ENCODE assay signal across 15 mouse cellular contexts in the genomic region with DNA sequence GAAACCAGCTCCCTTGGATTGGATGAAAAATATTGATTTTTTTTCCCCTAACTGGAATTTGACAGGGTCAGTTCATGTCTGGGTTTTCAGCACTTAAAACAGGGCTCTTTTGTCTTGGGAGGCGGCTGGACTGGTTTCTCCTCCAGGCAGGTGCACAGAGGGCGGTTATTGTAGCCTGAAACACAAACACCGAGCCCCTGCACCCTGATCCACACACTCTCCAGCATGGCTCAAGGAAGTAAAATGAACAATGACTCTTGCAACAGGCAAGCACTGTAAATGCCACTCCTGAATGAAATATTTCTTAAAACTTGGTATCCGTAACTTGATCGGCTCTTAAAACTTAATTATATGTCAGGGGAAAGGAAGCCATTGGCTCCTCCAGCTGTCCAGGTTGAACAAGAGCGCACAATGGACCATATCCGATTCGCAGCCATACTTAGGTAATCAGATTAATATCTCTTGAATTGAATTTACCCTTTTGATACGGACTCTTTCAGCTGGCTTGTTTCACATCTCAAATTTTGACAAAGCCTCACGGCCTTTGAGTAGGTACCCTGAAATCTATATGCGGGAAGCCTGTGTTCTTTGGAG.
A peak's percentile ranks its signal among the peaks of the same experiment; 100 is the strongest.
DNase-seq lines count a peak whose midpoint lies in the region; ATAC-seq and TF ChIP-seq lines count a peak whose summit lies in the region.
"Had no signal": no experiment of that assay in that cellular context is flagged by ENCODE, and none has a peak within 500 bp of the region (broad histone marks: within the 10 kb centered on the region; RNA-seq: fewer than 3 reads in every experiment).

No protein-coding gene starts in this region.

- no peak for TF ChIP-seq CTCF in lung, adult 2 months (IDR thresholded peaks at IDR 0.05; ENCODE audit: insufficient read depth, low read length)

- H3K27ac ChIP-seq in heart, embryonic 16.5 days (ENCODE audit: low read length) = peak overlapping the region; percentile 82
- peak overlapping the region; percentile 97 for H3K27ac ChIP-seq in lung, embryonic 15.5 days
- peak overlapping the region; percentile 66 for H3K27ac ChIP-seq in intestine, embryonic 15.5 days
- H3K27ac ChIP-seq in stomach, embryonic 16.5 days (ENCODE audit: low read length) = peak overlapping the region; percentile 94
- H3K27ac ChIP-seq: hindbrain, embryonic 15.5 days; macrophage had no signal

- H3K36me3 ChIP-seq in heart, embryonic 16.5 days (ENCODE audit: control insufficient read depth, insufficient read depth) = no peaks in the 10 kb centered on the region
- no peaks in the 10 kb centered on the region for H3K36me3 ChIP-seq in lung, embryonic 15.5 days
- H3K36me3 ChIP-seq in intestine, embryonic 15.5 days = no peaks in the 10 kb centered on the region
- H3K36me3 ChIP-seq in stomach, embryonic 16.5 days (ENCODE audit: control insufficient read depth, insufficient read depth, low read length) = no peaks in the 10 kb centered on the region
- H3K36me3 ChIP-seq: hindbrain, embryonic 15.5 days had no signal

- no peaks in the 10 kb centered on the region for H3K27me3 ChIP-seq in heart, embryonic 16.5 days (ENCODE audit: control insufficient read depth, insufficient read depth, low read length)
- H3K27me3 ChIP-seq in lung, embryonic 15.5 days = no peaks in the 10 kb centered on the region
- H3K27me3 ChIP-seq in intestine, embryonic 15.5 days (replicated peaks) = no peaks in the 10 kb centered on the region
- no peaks in the 10 kb centered on the region for H3K27me3 ChIP-seq in stomach, embryonic 16.5 days (ENCODE audit: control insufficient read depth, insufficient read depth, low read length)
- H3K27me3 ChIP-seq: hindbrain, embryonic 15.5 days had no signal

- no peak for TF ChIP-seq POLR2A in lung, adult 2 months (IDR thresholded peaks at IDR 0.05; ENCODE audit: borderline replicate concordance, extremely low read depth, low read depth, low read length)

- intact Hi-C loops in heart, postnatal 25 days (cut with DNase I) = loop anchor here (5.0 kb wide), 1 partner anchor 437 kb away; a partner anchor contains a TSS

- WGBS in heart, embryonic 16.5 days = 76% methylated on average over 11 of the region's 11 CpGs
- 52% methylated on average over 11 of the region's 11 CpGs for WGBS in lung, embryonic 15.5 days
- 59% methylated on average over 11 of the region's 11 CpGs for WGBS in lung, adult 2 months
- WGBS in intestine, embryonic 15.5 days = 53% methylated on average over 11 of the region's 11 CpGs
- 35% methylated on average over 11 of the region's 11 CpGs for WGBS in stomach, embryonic 16.5 days

- H3K4me1 ChIP-seq in heart, embryonic 16.5 days (ENCODE audit: control insufficient read depth, insufficient read depth, low read length) = peaks cover 25% of the 10 kb centered on the region
- peaks cover 43% of the 10 kb centered on the region for H3K4me1 ChIP-seq in lung, embryonic 15.5 days
- H3K4me1 ChIP-seq in lung, adult 2 months (ENCODE audit: control insufficient read depth, insufficient read depth, low read length) = peaks cover 17% of the 10 kb centered on the region
- H3K4me1 ChIP-seq in intestine, embryonic 15.5 days (replicated peaks) = peaks cover 23% of the 10 kb centered on the region
- H3K4me1 ChIP-seq in stomach, embryonic 16.5 days (ENCODE audit: control insufficient read depth, insufficient read depth, low read length) = peaks cover 39% of the 10 kb centered on the region

- H3K4me2 ChIP-seq in heart, embryonic 16.5 days (ENCODE audit: low read depth, low read length) = no peak overlapping the region
- peak overlapping the region; percentile 38 for H3K4me2 ChIP-seq in lung, embryonic 15.5 days
- peak overlapping the region; percentile 15 for H3K4me2 ChIP-seq in intestine, embryonic 15.5 days (replicated peaks)
- peak overlapping the region; percentile 39 for H3K4me2 ChIP-seq in stomach, embryonic 16.5 days (ENCODE audit: low read depth, low read length)
- H3K4me2 ChIP-seq: hindbrain, embryonic 15.5 days had no signal

- H3K9me3 ChIP-seq in heart, embryonic 16.5 days (replicated peaks; ENCODE audit: control insufficient read depth, low read length) = no peaks in the 10 kb centered on the region
- H3K9me3 ChIP-seq in lung, embryonic 15.5 days = no peaks in the 10 kb centered on the region
- H3K9me3 ChIP-seq in intestine, embryonic 15.5 days = no peaks in the 10 kb centered on the region
- no peaks in the 10 kb centered on the region for H3K9me3 ChIP-seq in stomach, embryonic 16.5 days (replicated peaks; ENCODE audit: control insufficient read depth, low read length)
- H3K9me3 ChIP-seq: hindbrain, embryonic 15.5 days had no signal

- H3K9ac ChIP-seq in heart, embryonic 16.5 days (ENCODE audit: low read length) = no peak overlapping the region
- H3K9ac ChIP-seq in lung, embryonic 15.5 days = no peak overlapping the region
- no peak overlapping the region for H3K9ac ChIP-seq in intestine, embryonic 15.5 days
- 0 out of 2 replicates have a peak overlapping the region, but pooled peaks have one; percentile 21 for H3K9ac ChIP-seq in stomach, embryonic 16.5 days (ENCODE audit: low read length)
- H3K9ac ChIP-seq: forebrain, postnatal 0 days; hindbrain, embryonic 15.5 days had no signal

- DNase-seq in heart, postnatal 25 days (ENCODE audit: low spot score) = no peak
- DNase-seq in lung, adult 2 months = no peak
- DNase-seq in right cerebral cortex, postnatal 14 days = no peak
- no peak for DNase-seq in layer of hippocampus, postnatal 10 days (ENCODE audit: low spot score in 2 of 2)
- DNase-seq: forebrain, postnatal 0 days; layer of hippocampus, adult 9-11 months; thymus, adult 18-20 months had no signal

- no peak for ATAC-seq in heart, embryonic 16.5 days (replicated peaks; ENCODE audit: extremely low read depth, insufficient read depth, low FRiP score)
- ATAC-seq in lung, embryonic 15.5 days (ENCODE audit: borderline replicate concordance, extremely low read depth, low FRiP score, low TSS enrichment) = peak; percentile 65
- ATAC-seq in intestine, embryonic 15.5 days = peak; percentile 89
- ATAC-seq in stomach, embryonic 16.5 days (ENCODE audit: insufficient read depth, low FRiP score) = peak; percentile 84
- ATAC-seq: CD4-positive, CD25-positive, alpha-beta regulatory T cell, adult 4 months had no signal

- no peak overlapping the region for H3K4me3 ChIP-seq in heart, embryonic 16.5 days (ENCODE audit: low read length)
- H3K4me3 ChIP-seq in lung, embryonic 15.5 days = no peak overlapping the region
- no peak overlapping the region for H3K4me3 ChIP-seq in lung, adult 2 months (replicated peaks; ENCODE audit: extremely low read depth, low read depth, low read length)
- no peak overlapping the region for H3K4me3 ChIP-seq in intestine, embryonic 15.5 days (replicated peaks)
- no peak overlapping the region for H3K4me3 ChIP-seq in stomach, embryonic 16.5 days (replicated peaks; ENCODE audit: low read length)
- H3K4me3 ChIP-seq: hindbrain, embryonic 15.5 days; myocyte had no signal
